Mouse (Mus musculus) heart, adult 2 months (tissue): Measurements from ENCODE around the gene Bcap29. TPM values are rescaled to one million over a fixed set of nuclear protein-coding genes. Genes with fewer than 3 reads are reported as not detected.
"Not testable (repeated sequence)": the region's sequence is repeated elsewhere in the genome, so short reads cannot be mapped to it uniquely, and the experiment has no call there.

Source experiments
- DNase-seq, 2 experiments: peaks; one replicate each; pipeline ENCODE4 v3.0.0; 2021
- H3K27ac ChIP-seq: fragments of 200-600 bp; 2 replicates; pipeline ENCODE4 v1.8.1; 2022
- H3K27me3 ChIP-seq: fragments of 200-500 bp; 2 replicates; pipeline ENCODE4 v1.6.1; 2012; ENCODE audit warnings: mild to moderate bottlenecking, low read length, inconsistent platforms, mixed read lengths; ENCODE audit not compliant: control insufficient read depth, insufficient read depth
- H3K36me3 ChIP-seq: fragments of 200-500 bp; 2 replicates; pipeline ENCODE4 v1.6.1; 2012; ENCODE audit warnings: low read length, inconsistent platforms; ENCODE audit not compliant: control insufficient read depth, insufficient read depth
- H3K4me1 ChIP-seq: fragments of 200-500 bp; 2 replicates; pipeline ENCODE4 v1.6.1; 2011; ENCODE audit warnings: low read length; ENCODE audit not compliant: control insufficient read depth, insufficient read depth
- H3K4me3 ChIP-seq: fragments of 200-600 bp; 2 replicates; pipeline ENCODE4 v1.8.1; 2022
- H3K79me2 ChIP-seq: fragments of 200-500 bp; replicated peaks from 2 replicates; pipeline ENCODE4 v1.6.1; 2012; ENCODE audit warnings: mild to moderate bottlenecking, inconsistent platforms, low read length, moderate library complexity, mixed read lengths; ENCODE audit not compliant: control insufficient read depth, insufficient read depth
- H3K9ac ChIP-seq: fragments of 200-500 bp; 2 replicates; pipeline ENCODE4 v1.6.1; 2012; ENCODE audit warnings: low read depth, mild to moderate bottlenecking, control low read depth, inconsistent platforms, low read length, mixed read lengths
- CTCF ChIP-seq: fragments of 200-600 bp; IDR thresholded peaks from 2 replicates; pipeline ENCODE4 v1.8.1; 2022; ENCODE audit warnings: antibody characterized with exemption, mild to moderate bottlenecking, moderate library complexity
- EP300 ChIP-seq: fragments of 200-500 bp; IDR thresholded peaks from 2 replicates; pipeline ENCODE4 v1.6.1; 2011; ENCODE audit warnings: low read depth, low read length, control low read depth; ENCODE audit not compliant: insufficient read depth
- POLR2A ChIP-seq: fragments of 200-500 bp; IDR thresholded peaks from 2 replicates; pipeline ENCODE4 v1.6.1; 2011; ENCODE audit warnings: mild to moderate bottlenecking, low read depth, low read length, control low read depth; ENCODE audit not compliant: insufficient read depth
- WGBS: fragments of 180-500 bp; shearing (Covaris S2); methylation state at CpG from one replicate; pipeline ENCODE4 v1.1.7; 2018; 5-methylcytosine and 5-hydroxymethylcytosine counted together
- intact Hi-C: fragments of 180-260 bp; cut with DNase I; formaldehyde crosslinking; loops from one replicate; pipeline ENCODE4 v1.15.1; 2025
- polyA plus RNA-seq: library from polyadenylated mRNA; depleted of rRNA; stranded (reverse); fragments of >200 nt; gene quantifications from 2 replicates; pipeline ENCODE4 v1.2.3, GENCODE M21; 2012
- total RNA-seq, 2 experiments: library from RNA; stranded (reverse); gene quantifications; 2 replicates each; pipeline ENCODE4 v1.2.3; 2021

Gene Bcap29
- total and polyA plus RNA-seq, 3 experiments = 7.9 to 34.3 (median 30.9) TPM

DNA sequence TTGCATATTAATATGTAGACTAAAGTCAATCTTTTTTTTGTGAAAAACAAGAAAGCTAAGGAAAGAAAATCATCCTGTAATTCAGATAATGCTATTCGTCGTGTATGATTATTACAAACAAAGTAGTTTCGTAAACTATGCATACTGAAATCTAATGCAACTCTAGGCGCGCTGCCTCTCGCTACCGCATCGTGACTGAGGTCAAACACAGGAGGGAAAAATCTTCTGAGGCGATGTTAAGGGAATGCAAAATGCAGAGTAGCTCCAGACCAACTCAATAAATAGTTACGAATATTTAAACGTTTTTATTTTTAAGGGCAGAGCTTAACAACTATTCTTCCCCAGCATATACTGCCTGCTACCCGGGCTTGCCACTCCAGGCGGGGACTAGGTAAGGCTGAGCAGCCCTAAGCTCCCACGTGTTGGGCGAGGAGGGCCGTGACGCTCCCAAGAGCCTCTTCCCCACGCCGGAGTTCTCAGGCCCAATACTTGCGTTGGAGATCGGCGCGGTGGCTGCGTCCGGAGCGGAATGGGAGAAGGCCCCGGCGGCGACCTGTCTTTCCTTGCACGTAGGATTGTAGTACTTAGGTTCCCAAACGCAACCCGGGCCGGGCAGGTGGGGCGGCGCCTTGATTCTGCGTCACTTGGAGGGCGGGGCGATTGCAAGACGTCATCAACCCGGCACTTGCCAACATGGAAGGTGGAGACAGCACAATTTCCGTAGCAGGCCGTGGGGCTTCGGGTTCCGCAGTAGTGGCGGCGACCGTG is 19.9 kb upstream of the Bcap29 start, which contains the start of the genes Dus4l and Cog5:
Dus4l (minus strand) TSS at position 630 of the 768 bp plus-strand sequence.
Cog5 (plus strand) TSS at position 673 of the 768 bp plus-strand sequence.
- H3K4me1 ChIP-seq = peaks cover 2% of the 10 kb centered on the region
- H3K9ac ChIP-seq = peak within 1 kb of the TSS; percentile 72
- WGBS = under 1% methylated on average over 47 of the region's 47 CpGs
- peak within 1 kb of the TSS; percentile 89 for H3K4me3 ChIP-seq
- no peaks in the 10 kb centered on the region for H3K79me2 ChIP-seq
- H3K27ac ChIP-seq = peak within 1 kb of the TSS; percentile 97
- H3K36me3 ChIP-seq = no peaks in the 10 kb centered on the region
- TF ChIP-seq CTCF (no peak), POLR2A (peak; percentile 81)
- H3K27me3 ChIP-seq = no peaks in the 10 kb centered on the region
- intact Hi-C loops = loop anchor here (1.0 to 10.0 kb wide), 5 partner anchors 20 to 280 kb away; partner anchors contain the start of genes Bcap29 and Cbll1
- DNase-seq = peak; percentile 96 to 100

DNA sequence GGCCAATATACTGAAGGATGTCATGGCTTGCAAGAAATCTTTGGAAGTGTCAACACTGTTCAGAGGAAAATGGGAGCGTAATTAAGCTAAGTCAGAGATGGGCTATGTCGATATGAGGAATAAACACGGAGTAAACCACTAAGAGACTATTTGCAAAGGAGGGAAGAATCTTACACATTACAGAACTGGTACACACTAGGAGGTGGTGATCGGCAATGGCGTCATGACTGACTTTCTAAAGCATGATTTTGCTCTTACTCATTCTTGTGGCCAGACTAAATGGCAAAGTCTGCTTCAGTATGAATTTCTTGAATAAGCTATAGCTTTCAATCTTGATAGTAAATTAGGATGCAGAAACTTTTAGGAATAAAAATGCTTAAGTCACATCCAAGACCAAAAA is 19.2 kb upstream of the Bcap29 start:
- Histone ChIP-seq H3K9ac (no peak overlapping the region), H3K4me3 (no peak overlapping the region)

DNA sequence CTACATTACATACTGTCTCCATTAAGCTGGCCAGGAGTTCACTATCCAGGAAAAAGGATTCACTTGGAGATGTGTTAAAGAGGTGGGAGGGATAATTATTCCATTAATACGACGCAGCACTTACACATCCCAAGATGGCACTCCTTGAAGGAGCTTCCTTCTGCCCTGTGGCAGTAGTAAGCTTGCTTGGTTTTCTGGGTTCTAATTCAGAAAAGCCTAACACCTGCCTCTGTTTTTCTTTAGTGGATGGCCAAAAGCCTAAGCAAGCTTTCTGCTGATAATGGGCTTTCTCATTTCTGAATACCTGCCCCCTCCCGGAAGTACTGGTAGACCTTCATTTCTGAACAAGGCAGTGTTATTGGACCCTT is 766 bp upstream of the Bcap29 start:
- Histone ChIP-seq H3K27ac (no peak overlapping the region; the same call in 1 of the 2 replicates), H3K36me3 (peaks cover 7% of the 10 kb centered on the region; the same call in 1 of the 2 replicates), H3K9ac (peak overlapping the region; percentile 96; the same call in 1 of the 2 replicates), H3K79me2 (no peaks in the 10 kb centered on the region), H3K4me3 (no peak overlapping the region), H3K27me3 (no peaks in the 10 kb centered on the region), H3K4me1 (peaks cover 1% of the 10 kb centered on the region)
- TF ChIP-seq CTCF (no peak), POLR2A (no peak), EP300 (no peak)
- 96% methylated on average over 3 of the region's 3 CpGs for WGBS
- intact Hi-C loops = loop anchor here (5.0 kb wide), 1 partner anchor 133 kb away; no protein-coding TSS in a partner anchor
- DNase-seq = no peak

More for the DNA sequence above, 19.2 kb upstream of the Bcap29 start:
- H3K4me1 ChIP-seq = peaks cover 2% of the 10 kb centered on the region
- no peak overlapping the region for H3K27ac ChIP-seq
- no peaks in the 10 kb centered on the region for H3K79me2 ChIP-seq
- no peak for DNase-seq
- WGBS = 75% methylated on average over 5 of the region's 5 CpGs
- intact Hi-C loops = loop anchor here (1.0 to 10.0 kb wide), 5 partner anchors 19 to 279 kb away; partner anchors contain the start of genes Bcap29 and Cbll1
- H3K27me3 ChIP-seq = no peaks in the 10 kb centered on the region
- H3K36me3 ChIP-seq = no peaks in the 10 kb centered on the region
- TF ChIP-seq EP300 = no peak
- TF ChIP-seq CTCF = no peak
- no peak for TF ChIP-seq POLR2A

DNA sequence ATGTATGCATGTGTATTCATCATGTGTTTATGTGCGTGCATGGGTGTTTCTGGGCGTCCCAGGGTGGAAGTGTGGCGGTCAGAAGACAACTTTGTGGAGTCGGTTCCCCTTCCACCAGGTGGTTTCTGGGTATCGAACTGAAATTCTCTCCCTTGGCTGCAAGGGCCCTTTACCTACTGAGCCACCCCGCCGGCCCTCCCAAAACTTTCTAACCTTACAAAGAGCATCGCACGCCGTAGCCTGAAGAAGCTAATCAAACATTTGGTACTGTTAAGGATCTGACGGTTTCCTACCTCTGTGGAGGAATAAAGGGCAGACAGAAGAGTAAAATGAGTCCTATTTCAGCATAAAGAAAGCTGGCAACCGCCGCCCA is 502 bp downstream of the Bcap29 start:
- Histone ChIP-seq H3K9ac (peak overlapping the region; percentile 96), H3K27ac (peak overlapping the region; percentile 86), H3K36me3 (peaks cover 7% of the 10 kb centered on the region; the same call in 1 of the 2 replicates), H3K4me3 (peak overlapping the region; percentile 82), H3K27me3 (no peaks in the 10 kb centered on the region), H3K79me2 (no peaks in the 10 kb centered on the region), H3K4me1 (peaks cover 1% of the 10 kb centered on the region)
- WGBS = 6% methylated on average over 13 of the region's 13 CpGs
- intact Hi-C loops = loop anchor here (1.0 kb wide), 1 partner anchor 20 kb away; the partner anchor contains the start of genes Cog5 and Dus4l
- DNase-seq = peak in 1 of 2 experiments; percentile 42
- no peak for TF ChIP-seq POLR2A
- no peak for TF ChIP-seq EP300
- no peak for TF ChIP-seq CTCF

DNA sequence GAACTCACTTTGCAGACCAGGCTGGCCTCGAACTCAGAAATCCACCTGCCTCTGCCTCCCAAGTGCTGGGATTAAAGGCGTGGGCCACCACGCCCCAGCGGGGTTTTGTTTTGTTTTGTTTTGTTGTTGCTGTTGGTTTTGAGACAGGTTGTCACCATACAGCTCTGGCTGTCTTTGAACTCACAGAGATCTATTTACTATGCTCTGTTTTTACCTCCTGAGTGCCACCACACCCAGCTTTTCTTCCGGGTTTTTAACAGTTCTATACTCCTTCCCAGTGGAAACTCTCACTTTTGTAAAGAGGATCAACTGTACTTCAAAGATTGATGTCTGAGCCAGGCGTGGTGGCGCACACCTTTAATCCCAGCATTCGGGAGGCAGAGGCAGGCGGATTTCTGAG is 6.1 kb downstream of the Bcap29 start:
- H3K4me1 ChIP-seq, H3K27ac ChIP-seq, H3K9ac ChIP-seq, H3K4me3 ChIP-seq, H3K79me2 ChIP-seq, H3K36me3 ChIP-seq, H3K27me3 ChIP-seq, DNase-seq, intact Hi-C loops: not testable (repeated sequence)
- WGBS = 94% methylated on average over 9 of the region's 9 CpGs

GRCm38 (mm10) chr12:31625016-31625415 is 9.4 kb downstream of the Bcap29 start:
- DNase-seq = no peak
- Histone ChIP-seq H3K27me3 (no peaks in the 10 kb centered on the region), H3K27ac (no peak overlapping the region), H3K4me3 (no peak overlapping the region), H3K9ac (no peak overlapping the region), H3K4me1 (no peaks in the 10 kb centered on the region), H3K79me2 (no peaks in the 10 kb centered on the region), H3K36me3 (no peaks in the 10 kb centered on the region)
- WGBS = 95% methylated on average over 1 of the region's 1 CpGs
- TF ChIP-seq EP300 (no peak), CTCF (no peak), POLR2A (no peak)
- intact Hi-C loops = no loop called here
